Mouse (Mus musculus) erythroblast, embryonic 14.5 days (primary cell): ENCODE data around the gene Elmsan1. TPM values are rescaled to one million over a fixed set of nuclear protein-coding genes. Genes with fewer than 3 reads are reported as not detected.

ENCODE experiments used
- H3K27me3 ChIP-seq: 2 replicates; pipeline ENCODE4 v1.6.1; 2012; ENCODE audit warnings: inconsistent platforms; ENCODE audit not compliant: control insufficient read depth
- H3K36me3 ChIP-seq: 2 replicates; pipeline ENCODE4 v1.6.1; 2012; ENCODE audit warnings: mild to moderate bottlenecking, inconsistent platforms; ENCODE audit not compliant: control insufficient read depth
- H3K4me1 ChIP-seq: 2 replicates; pipeline ENCODE4 v1.6.1; 2012; ENCODE audit warnings: inconsistent platforms; ENCODE audit not compliant: control insufficient read depth
- H3K4me3 ChIP-seq: replicated peaks from 2 replicates; pipeline ENCODE3; 2012; ENCODE audit warnings: moderate library complexity, mild to moderate bottlenecking, inconsistent platforms
- H3K9me3 ChIP-seq: 2 replicates; pipeline ENCODE4 v1.6.1; 2012; ENCODE audit warnings: low read length, inconsistent platforms, mixed read lengths; ENCODE audit not compliant: control insufficient read depth
- GATA1 ChIP-seq: IDR thresholded peaks from 2 replicates; pipeline ENCODE4 v1.6.1; 2012; ENCODE audit warnings: low read length, inconsistent platforms, mixed read lengths
- TAL1 ChIP-seq: IDR thresholded peaks from 3 replicates; pipeline ENCODE4 v1.6.1; 2012; ENCODE audit warnings: low read length, inconsistent platforms, mixed read lengths
- polyA plus RNA-seq: library from polyadenylated mRNA; stranded (reverse); fragments of >175 nt; gene quantifications from 2 replicates; pipeline ENCODE4 v1.2.3, GENCODE M21; 2012

Gene Elmsan1
- polyA plus RNA-seq, 1 experiment, result 2.8 TPM

DNA sequence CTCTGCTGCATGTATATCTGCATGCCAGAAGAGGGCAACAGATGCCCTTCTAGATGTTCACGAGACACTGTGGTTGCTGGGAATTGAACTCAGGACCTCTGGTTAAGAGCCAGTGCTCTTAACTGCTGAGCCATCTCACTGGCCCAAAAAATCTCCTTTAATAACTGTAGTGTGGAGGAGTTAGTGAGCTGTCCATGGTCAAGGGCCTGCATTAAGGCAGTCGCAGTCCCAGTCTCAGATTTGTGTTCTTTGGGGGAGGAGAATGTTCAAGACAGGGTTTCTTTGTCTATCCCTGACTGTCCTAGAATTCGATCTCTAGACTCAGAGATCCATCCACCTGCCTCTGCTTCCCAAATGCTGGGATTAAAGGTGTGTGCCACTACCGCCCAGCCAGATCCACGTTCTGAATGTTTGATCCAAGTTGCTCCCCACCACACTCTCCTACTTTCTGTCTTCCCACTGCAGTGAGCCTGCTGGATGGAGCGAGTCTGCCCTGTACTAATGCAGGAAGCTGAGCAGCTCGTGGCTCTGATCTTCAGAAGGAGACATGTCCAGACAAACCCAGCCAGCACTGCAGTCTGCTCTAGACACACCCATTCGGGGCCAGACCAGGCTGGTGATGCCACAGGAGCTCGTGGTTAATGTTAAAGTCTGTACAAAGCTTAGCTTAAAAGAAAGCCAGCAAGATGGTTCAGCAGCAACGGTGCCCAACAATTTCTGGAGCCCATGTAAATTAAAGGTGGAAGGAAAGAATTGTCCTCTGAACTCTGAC lies 17.5 kb upstream of the Elmsan1 start:
- TF ChIP-seq GATA1 (no peak), TAL1 (no peak)
- no peaks in the 10 kb centered on the region for H3K9me3 ChIP-seq
- H3K36me3 ChIP-seq, result no peaks in the 10 kb centered on the region
- H3K27me3 ChIP-seq, result peaks cover 24% of the 10 kb centered on the region
- peaks cover 19% of the 10 kb centered on the region for H3K4me1 ChIP-seq
- H3K4me3 ChIP-seq, result no peak overlapping the region

DNA sequence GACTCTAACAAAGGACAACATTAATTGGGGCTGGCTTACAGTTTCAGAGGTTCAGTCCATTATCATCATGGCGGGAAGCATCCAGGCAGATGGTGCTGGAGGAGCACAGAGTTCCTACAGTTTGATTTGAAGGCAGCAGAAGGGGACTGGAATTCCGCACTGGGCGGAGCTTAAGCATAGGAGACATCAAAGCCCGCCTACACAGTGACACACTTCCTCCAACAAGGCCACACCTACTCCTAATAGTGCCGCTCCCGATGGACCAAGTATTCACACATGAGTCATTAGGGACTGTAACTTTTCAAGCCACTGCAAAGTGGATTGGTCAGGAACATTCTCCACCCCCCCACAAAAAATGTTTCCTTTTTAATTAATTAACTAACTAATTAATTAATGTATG lies 16.9 kb upstream of the Elmsan1 start:
- Histone ChIP-seq H3K4me1 (peaks cover 19% of the 10 kb centered on the region), H3K27me3 (peaks cover 21% of the 10 kb centered on the region), H3K36me3 (no peaks in the 10 kb centered on the region), H3K9me3 (no peaks in the 10 kb centered on the region), H3K4me3 (no peak overlapping the region)
- TF ChIP-seq GATA1 (no peak), TAL1 (no peak)

DNA sequence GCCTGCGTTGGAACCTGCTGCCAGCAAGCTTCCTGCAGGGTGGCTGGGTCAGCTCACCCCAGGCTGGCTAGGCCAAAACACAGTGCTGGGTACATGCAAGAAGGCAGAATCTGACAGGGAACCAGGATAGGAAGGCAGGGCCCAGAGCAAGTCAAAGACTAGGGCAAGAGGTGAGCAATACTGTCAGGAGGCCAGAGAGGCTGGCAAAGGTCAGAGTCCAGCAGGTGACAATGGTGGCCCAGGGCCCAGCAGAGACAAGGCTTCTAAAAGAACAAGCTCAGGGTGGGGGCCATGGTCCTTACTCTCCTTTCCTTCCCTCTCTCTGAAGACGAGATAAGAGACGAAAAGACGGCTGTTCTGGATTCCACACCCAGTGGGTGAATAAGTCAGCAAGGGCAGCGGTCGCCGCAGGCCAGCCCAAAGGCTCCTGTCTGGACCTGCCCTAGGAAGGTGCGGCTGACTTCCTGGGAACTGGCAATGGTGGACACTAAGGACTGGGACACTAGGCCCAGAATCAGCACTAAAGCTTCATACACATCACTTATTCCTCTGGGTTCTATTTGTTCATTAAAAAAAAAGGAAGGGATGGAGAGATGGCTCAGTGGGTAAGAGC lies 14.9 kb upstream of the Elmsan1 start:
- no peak overlapping the region for H3K4me3 ChIP-seq
- H3K36me3 ChIP-seq, result no peaks in the 10 kb centered on the region
- no peaks in the 10 kb centered on the region for H3K9me3 ChIP-seq
- H3K27me3 ChIP-seq, result peaks cover 5% of the 10 kb centered on the region
- H3K4me1 ChIP-seq, result peaks cover 19% of the 10 kb centered on the region
- TF ChIP-seq TAL1, result no peak
- no peak for TF ChIP-seq GATA1

DNA sequence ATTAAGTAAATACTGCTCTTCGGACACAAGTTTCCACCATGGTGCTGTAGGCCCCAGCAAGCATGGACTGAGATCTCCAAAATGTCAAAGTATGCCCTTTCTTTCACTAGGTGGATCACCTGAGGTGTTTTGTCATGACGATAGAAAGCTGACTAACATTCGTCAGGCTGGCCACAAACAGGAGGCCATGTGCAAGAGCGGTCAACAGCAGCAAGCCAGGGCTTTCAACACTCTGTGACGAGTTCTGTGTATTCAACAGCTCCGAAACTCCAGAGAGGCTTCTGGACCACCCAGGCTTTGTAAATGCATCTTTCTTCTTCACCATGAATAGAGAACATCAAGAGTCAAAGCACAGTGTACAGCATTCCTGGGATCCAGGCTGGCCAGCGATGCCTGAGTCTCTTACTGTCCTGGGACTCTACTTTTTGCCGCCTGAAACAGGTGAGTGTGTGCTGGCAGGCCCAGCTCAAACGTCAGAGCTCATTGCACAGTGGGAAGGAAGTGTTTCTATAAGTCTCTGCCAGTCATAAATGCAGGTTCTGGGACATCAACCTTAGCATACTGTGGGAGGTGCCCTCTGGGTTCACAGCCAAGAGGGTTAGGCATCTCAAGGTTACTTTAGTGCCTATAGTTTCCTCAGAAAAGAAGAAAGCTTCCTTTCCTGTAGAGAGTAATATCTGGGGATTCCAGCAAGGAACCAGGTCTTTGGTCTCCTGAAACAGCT lies 7.6 kb upstream of the Elmsan1 start:
- Histone ChIP-seq H3K9me3 (peaks cover 6% of the 10 kb centered on the region), H3K4me3 (no peak overlapping the region)

DNA sequence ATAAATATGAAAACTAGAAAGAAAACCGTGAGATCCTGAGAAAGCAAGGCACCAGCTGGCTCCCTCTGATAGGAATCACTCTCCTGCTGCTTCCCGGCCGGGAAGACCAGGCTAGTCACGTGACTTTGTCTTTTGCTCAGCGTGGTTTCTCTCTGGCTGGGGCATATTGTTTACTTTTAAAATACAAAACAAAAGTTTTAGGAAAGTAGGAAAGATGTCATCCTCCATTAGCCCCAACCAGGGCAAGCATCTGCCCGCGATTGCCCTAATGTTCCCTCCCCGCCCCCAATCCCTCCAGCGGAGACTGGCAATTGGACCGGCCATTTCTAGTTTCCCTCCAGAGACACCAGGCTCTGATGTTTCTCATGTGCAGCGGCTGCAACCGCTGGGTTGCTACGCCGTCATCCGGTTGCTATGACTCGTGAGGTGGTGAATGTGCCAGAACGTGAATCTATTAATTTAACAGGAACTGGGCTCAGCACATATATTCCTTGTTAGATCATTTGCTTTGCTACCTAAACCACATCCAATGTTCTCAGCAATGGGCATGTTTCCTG lies 3.8 kb upstream of the Elmsan1 start:
- Histone ChIP-seq H3K9me3 (peaks cover 5% of the 10 kb centered on the region), H3K27me3 (peaks cover 2% of the 10 kb centered on the region), H3K36me3 (no peaks in the 10 kb centered on the region), H3K4me1 (peaks cover 51% of the 10 kb centered on the region), H3K4me3 (peak overlapping the region; percentile 56)
- no peak for TF ChIP-seq GATA1

More for the DNA sequence above, 7.6 kb upstream of the Elmsan1 start:
- Histone ChIP-seq H3K36me3 (no peaks in the 10 kb centered on the region), H3K4me1 (peaks cover 20% of the 10 kb centered on the region), H3K27me3 (peaks cover 4% of the 10 kb centered on the region)
- TF ChIP-seq GATA1 (no peak), TAL1 (no peak)

DNA sequence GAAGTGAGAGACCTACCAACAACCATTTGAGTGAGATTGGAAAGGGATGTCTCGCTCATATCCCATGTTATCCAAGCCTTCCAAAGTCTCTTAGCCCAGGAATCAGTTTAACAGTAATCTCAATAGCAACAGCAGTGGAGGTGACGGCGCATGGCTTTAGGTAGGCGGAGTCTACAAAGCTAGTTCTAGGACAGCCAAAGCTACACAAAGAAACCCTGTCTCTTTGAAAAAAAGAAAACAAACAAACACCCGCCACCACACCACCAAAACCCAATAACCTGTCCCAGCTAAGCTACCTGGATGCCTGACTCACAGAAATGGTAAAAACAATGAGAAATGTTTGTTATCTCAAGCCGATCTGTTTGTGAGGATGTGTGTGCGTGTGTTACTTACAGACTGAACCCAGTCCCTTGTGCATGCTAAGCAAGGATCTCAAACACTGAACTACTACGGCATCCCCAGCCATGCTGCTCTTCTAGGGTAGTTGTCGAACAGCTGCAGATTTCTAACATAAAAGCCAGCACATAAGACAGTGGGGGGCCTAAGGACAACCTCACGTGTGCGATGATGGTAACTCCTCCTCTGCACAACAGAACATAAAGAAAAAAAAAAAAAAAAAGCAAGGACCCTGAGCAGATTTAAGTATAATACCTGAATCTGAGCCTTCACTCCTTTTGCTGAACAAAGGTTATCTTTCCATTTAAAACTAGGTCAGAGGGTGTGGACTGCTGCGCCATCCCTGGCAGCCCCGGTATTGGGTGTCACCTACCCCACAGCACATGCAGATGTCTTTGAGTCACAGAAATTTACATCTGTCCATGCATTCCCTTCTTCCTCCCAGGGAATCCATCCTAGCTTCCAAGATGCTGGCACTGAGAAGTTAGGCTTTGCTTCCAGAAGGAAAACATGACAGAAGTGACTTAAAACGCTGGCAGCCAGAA lies 2.5 kb upstream of the Elmsan1 start:
- Histone ChIP-seq H3K27me3 (no peaks in the 10 kb centered on the region; the same call in none of the 2 replicates), H3K4me1 (peaks cover 61% of the 10 kb centered on the region), H3K4me3 (no peak overlapping the region), H3K9me3 (no peaks in the 10 kb centered on the region), H3K36me3 (peaks cover 5% of the 10 kb centered on the region)
- no peak for TF ChIP-seq TAL1
- TF ChIP-seq GATA1, result peak; percentile 43; the same call in 1 of the 2 replicates

DNA sequence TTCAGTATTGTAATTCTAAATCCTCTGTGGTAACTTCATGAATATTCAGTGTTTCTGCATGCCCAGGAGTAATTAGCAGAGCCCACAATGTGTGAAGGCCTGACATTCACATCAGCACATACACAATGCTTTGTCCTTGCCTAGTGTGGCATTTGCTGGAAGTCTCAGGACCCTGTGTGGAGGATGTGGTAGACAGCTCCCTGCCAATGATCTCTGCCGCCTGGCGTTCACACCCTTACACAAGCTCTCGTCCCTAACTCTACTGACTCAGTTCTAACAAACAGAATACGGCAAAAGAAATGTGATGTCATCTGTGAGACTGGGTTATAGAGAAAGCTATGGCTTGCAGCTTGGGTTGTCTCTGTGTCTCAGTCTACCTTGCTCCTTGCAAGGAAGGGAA lies 1.8 kb upstream of the Elmsan1 start:
- Histone ChIP-seq H3K4me1 (peaks cover 68% of the 10 kb centered on the region), H3K27me3 (no peaks in the 10 kb centered on the region; the same call in none of the 2 replicates), H3K36me3 (peaks cover 10% of the 10 kb centered on the region), H3K4me3 (no peak overlapping the region), H3K9me3 (no peaks in the 10 kb centered on the region)
- TF ChIP-seq GATA1, result no peak
- no peak for TF ChIP-seq TAL1

DNA sequence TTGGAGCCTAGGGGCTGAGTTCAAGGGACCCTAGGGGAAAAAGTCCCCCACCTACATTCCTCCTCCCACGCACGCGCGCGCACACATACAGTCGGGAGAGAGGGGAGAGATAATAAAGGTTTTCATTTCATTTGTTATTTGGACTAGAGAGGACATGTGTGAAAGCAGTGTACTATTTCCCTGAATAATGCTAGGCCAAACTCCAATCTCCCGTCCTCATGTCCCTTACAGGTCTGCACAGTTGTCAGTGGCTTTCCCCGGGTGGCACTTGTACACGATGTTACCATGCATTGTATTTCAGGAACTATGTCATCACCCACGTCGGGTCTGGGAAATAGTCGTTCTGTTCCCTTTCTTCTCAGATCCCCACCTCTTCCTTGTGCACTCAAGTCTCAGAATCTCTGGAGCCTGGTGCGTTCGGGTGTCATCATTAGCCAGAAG lies 460 bp upstream of the Elmsan1 start:
- no peaks in the 10 kb centered on the region for H3K9me3 ChIP-seq
- H3K4me3 ChIP-seq, result peak overlapping the region; percentile 85
- no peaks in the 10 kb centered on the region; the same call in 1 of the 2 replicates for H3K27me3 ChIP-seq
- no peak for TF ChIP-seq GATA1
- TF ChIP-seq TAL1, result no peak
- peaks cover 78% of the 10 kb centered on the region for H3K4me1 ChIP-seq
- H3K36me3 ChIP-seq, result peaks cover 19% of the 10 kb centered on the region
